Mouse (Mus musculus): ENCODE data around the gene Emp3. TPM values are rescaled to one million over a fixed set of nuclear protein-coding genes. Genes with fewer than 3 reads are reported as not detected.
"Not testable (repeated sequence)": the region's sequence is repeated elsewhere in the genome, so short reads cannot be mapped to it uniquely, and the experiment has no call there.

Emp3 gene
- polyA plus RNA-seq, 1 experiment from 2014 or later: 27.3 TPM

DNA sequence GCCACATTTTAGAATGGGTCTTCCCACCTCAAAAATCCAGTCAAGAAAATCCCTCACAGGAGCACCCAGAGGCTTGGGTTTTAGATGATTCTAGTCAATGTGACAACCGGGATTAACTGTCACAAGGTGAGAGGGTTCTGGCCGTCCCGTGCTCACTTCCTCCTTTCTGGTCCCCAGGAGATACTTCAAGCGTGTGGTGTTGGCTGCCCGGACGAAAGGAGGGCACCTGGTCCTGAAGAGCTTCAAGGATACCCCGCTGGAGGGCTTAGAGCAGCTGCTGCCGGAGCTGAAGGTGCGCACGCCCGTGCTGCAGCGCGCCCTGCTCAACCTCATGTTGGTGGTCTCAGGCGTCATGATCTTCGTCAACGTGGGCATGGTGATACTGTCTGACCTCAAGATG is 12.1 kb downstream of the Emp3 start:
- Histone ChIP-seq H3K27ac (no peak overlapping the region), H3K9ac (replicated peaks) (no peak overlapping the region), H3K4me1 (replicated peaks) (no peaks in the 10 kb centered on the region), H3K27me3 (no peaks in the 10 kb centered on the region), H3K36me3 (peaks cover 35% of the 10 kb centered on the region), H3K4me3 (replicated peaks) (no peak overlapping the region), H3K4me2 (replicated peaks) (no peak overlapping the region), H3K9me3 (no peaks in the 10 kb centered on the region)
- WGBS: 93% methylated on average over 16 of the region's 16 CpGs
- ATAC-seq: no peak

- H3K9ac ChIP-seq (replicated peaks): no peak overlapping the region
- peaks cover 30% of the 10 kb centered on the region for H3K36me3 ChIP-seq
- ATAC-seq: no peak
- H3K27me3 ChIP-seq: no peaks in the 10 kb centered on the region
- no peaks in the 10 kb centered on the region for H3K4me1 ChIP-seq (replicated peaks)
- H3K9me3 ChIP-seq: no peaks in the 10 kb centered on the region
- no peak overlapping the region for H3K27ac ChIP-seq
- no peak overlapping the region for H3K4me2 ChIP-seq (replicated peaks)
- H3K4me3 ChIP-seq (replicated peaks): no peak overlapping the region
These were observed 12.8 kb downstream of the Emp3 start for GRCm38 (mm10) chr7:45908384-45908783.

- Histone ChIP-seq H3K9me3 (no peaks in the 10 kb centered on the region), H3K4me3 (replicated peaks) (no peak overlapping the region), H3K36me3 (peaks cover 30% of the 10 kb centered on the region), H3K9ac (replicated peaks) (no peak overlapping the region), H3K4me1 (replicated peaks) (no peaks in the 10 kb centered on the region), H3K27me3 (no peaks in the 10 kb centered on the region), H3K4me2 (replicated peaks) (no peak overlapping the region), H3K27ac (no peak overlapping the region)
- WGBS: 92% methylated on average over 9 of the region's 9 CpGs
- no peak for ATAC-seq
These were observed 14.6 kb downstream of the Emp3 start for GRCm38 (mm10) chr7:45906622-45907021.

DNA sequence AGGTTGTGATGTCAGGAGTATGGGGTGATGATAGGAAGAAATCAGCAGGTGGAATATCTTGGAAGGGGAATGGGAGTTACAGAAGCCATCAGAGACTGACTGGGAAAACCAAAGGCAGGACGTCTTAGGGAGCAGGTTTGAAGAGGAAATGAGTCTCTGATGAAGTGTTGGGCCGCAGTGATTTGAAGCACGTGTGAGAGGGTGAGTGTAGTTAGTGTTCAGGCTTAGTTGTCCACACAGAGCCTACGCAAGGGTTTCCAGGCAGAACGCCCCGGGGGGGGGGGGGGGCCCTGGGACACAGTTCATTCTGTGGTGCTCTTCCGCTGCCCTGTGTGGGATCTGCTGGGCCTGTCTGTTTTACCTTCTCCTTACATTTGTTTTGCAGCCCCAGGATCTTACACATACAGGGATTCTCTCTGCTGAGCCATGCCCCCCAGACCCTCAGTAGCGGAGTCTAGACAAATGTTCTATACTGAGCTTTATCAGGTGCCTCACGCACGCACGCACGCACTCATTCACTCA is 18.7 kb downstream of the Emp3 start:
- no peak for ATAC-seq
- no peaks in the 10 kb centered on the region for H3K36me3 ChIP-seq
- no peak overlapping the region for H3K4me3 ChIP-seq (replicated peaks)
- no peak overlapping the region for H3K4me2 ChIP-seq (replicated peaks)
- no peak overlapping the region for H3K9ac ChIP-seq (replicated peaks)
- no peak overlapping the region for H3K27ac ChIP-seq
- no peaks in the 10 kb centered on the region for H3K27me3 ChIP-seq
- 86% methylated on average over 12 of the region's 12 CpGs for WGBS
- H3K4me1 ChIP-seq (replicated peaks): peaks cover 7% of the 10 kb centered on the region
- H3K9me3 ChIP-seq: no peaks in the 10 kb centered on the region

DNA sequence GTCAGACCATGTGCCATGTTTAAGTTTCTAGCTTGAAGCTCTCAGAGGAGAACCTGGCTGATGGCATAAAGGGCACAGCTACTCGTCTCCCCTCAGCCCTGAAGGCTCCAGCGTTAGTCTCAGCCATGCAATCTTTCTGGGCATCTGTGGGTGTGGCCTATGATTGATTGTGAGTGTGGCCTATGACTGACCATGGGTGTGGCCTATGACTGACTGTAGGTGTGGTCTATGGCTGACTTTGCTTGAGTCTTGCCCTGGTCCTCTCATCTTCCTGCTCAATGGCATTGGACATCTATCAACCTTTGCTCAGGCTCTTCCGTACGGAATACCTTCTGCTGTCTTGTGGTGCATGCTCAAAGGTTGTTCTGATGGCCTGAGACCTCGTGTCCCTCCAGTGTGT is 19.6 kb downstream of the Emp3 start:
- Histone ChIP-seq H3K9ac (replicated peaks) (no peak overlapping the region), H3K9me3 (no peaks in the 10 kb centered on the region), H3K4me2 (replicated peaks) (no peak overlapping the region), H3K4me3 (replicated peaks) (no peak overlapping the region), H3K27me3 (no peaks in the 10 kb centered on the region), H3K4me1 (replicated peaks) (peaks cover 13% of the 10 kb centered on the region), H3K27ac (no peak overlapping the region), H3K36me3 (no peaks in the 10 kb centered on the region)
- 53% methylated on average over 5 of the region's 5 CpGs for WGBS
- no peak for ATAC-seq

DNA sequence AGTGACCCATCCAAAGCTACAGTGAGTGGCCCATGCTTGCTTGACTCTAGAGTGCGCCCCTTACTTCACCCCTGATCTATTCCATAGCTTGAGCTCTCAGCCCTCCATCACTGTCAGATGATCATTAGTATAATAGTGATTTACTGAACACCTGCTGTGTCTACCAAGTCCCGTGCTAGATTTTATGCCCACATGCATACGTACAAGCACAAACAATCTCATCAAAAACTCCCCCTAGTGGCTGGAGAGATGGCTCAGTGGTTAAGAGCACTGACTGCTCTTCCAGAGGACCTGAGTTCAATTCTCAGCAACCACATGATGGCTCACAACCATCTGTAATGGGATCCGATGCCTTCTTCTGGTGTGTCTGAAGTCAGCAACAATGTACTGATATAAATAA is 23.1 kb downstream of the Emp3 start:
- not testable (repeated sequence) for H3K36me3 ChIP-seq; H3K9me3 ChIP-seq; H3K9ac ChIP-seq (replicated peaks); H3K4me3 ChIP-seq (replicated peaks); H3K27me3 ChIP-seq; ATAC-seq; H3K27ac ChIP-seq
- peak overlapping the region; percentile 93 for H3K4me2 ChIP-seq (replicated peaks)
- peaks cover 16% of the 10 kb centered on the region for H3K4me1 ChIP-seq (replicated peaks)
- 62% methylated on average over 4 of the region's 4 CpGs for WGBS

DNA sequence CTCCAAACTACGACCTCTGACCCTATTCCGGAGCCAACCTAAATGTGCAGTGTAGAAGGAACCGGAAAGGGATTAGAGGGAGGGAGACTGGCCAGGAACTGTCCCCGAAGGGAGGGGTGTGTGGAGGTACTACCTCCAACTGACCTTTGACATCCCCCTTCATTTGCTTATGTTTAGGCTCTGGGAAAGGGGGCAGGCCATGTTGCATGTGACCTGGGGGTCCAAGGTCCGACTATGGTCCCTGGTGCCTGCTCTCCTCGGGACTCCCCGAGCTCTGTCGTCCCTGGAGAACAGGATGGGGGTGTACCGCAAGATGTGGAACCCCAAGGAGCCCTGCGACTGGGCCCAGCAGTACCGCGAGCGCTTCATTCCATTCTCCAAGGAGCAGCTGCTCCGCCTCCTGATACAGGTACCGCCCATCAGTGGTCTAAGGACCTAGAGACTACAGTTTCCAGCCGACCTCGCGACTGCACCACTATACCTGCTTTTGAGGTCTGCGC is 23.9 kb downstream of the Emp3 start:
- no peaks in the 10 kb centered on the region for H3K9me3 ChIP-seq
- peak overlapping the region; percentile 70 for H3K27ac ChIP-seq

DNA sequence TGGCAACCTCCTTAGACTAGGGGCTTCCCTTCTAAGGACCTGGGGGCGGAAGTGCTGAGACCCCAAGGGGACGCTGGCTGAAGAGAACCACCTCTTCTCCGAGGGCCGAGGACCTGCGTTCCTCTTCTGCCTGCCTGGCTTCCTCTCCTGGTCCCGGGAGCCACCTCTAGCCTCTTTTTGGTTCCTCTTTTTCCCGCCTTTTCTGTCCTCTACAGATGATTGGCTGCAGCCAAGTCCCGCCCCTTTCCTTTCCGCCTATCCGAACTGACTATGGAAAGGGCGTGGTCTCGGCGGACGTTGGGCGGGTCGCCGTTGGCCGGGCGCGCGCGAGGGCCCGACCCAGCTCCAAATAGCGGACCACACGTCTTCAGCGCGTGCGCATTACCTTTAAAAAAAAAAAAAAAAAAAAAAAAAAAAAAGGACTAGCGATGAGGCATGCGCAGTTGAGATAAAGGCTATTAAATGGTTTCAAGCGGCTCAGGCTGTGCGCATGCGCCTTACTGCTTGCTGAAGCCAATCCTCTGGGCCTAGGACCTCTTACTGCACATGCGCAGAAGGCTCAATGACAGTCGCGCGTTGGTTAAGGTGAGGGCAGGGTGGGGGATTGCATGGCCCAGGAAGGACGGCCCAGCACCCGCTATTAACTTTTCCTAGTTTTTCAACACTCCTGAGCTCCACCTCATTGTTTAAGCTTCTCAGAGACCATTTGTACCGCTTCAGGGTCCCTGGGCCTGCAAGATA is 24.5 kb downstream of the Emp3 start, which contains the start of the genes Syngr4 and Tmem143:
Gene Syngr4 (minus strand): TSS at position 198 of the 741 bp plus-strand sequence.
Gene Tmem143 (plus strand): TSS at position 425 of the 741 bp plus-strand sequence.
- Histone ChIP-seq H3K9me3 (no peaks in the 10 kb centered on the region), H3K4me2 (replicated peaks) (peak within 1 kb of the TSS; percentile 93), H3K4me3 (replicated peaks) (peak within 1 kb of the TSS; percentile 55), H3K4me1 (replicated peaks) (peaks cover 16% of the 10 kb centered on the region), H3K27ac (peak within 1 kb of the TSS; percentile 70), H3K9ac (replicated peaks) (peak within 1 kb of the TSS; percentile 65), H3K27me3 (0 out of 2 replicates have a peak, but pooled peaks cover 2% of the 10 kb centered on the region), H3K36me3 (no peaks in the 10 kb centered on the region)
- under 1% methylated on average over 40 of the region's 40 CpGs for WGBS
- peak; percentile 91 for ATAC-seq

More for the DNA sequence above, 23.9 kb downstream of the Emp3 start:
- Histone ChIP-seq H3K27me3 (0 out of 2 replicates have a peak, but pooled peaks cover 2% of the 10 kb centered on the region), H3K4me2 (replicated peaks) (peak overlapping the region; percentile 93), H3K4me1 (replicated peaks) (peaks cover 16% of the 10 kb centered on the region), H3K9ac (replicated peaks) (peak overlapping the region; percentile 65), H3K4me3 (replicated peaks) (peak overlapping the region; percentile 55), H3K36me3 (no peaks in the 10 kb centered on the region)
- ATAC-seq: peak; percentile 55
- WGBS: 2% methylated on average over 19 of the region's 19 CpGs

DNA sequence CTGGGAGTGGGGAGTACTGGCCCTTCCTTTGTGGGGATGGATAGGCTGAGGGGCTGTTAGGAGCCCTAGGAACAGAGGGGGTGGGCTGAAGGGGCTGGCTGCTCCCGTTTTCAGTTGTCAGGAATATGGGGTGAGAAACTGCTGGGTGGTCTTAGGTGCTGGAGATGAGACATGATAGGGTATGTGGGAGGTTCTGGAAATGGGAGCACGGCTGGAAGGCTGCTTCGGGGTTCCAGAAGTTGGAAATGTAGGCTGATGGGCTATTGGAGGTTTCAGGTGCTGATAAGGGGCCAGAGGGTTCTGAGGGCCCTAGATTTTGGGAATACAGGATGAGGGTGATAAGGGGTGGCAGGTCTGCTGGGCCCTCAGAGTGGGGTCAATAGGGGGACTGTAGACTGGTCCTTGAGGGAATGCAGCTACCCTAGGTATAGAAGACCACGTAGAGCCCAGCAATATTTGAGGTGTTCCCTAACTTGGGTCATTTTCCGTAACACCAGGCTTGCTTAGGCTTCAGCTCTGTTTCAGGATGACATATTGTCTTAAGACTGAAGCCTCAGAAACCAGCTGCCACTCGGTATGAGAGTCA is 25.2 kb downstream of the Emp3 start:
- H3K4me2 ChIP-seq (replicated peaks): peak overlapping the region; percentile 48
- WGBS: 76% methylated on average over 6 of the region's 6 CpGs
- peak; percentile 63 for ATAC-seq

GRCm38 (mm10) chr7:45892651-45893050 is 28.6 kb downstream of the Emp3 start:
- Histone ChIP-seq H3K9me3 (no peaks in the 10 kb centered on the region), H3K27me3 (0 out of 2 replicates have a peak, but pooled peaks cover 2% of the 10 kb centered on the region), H3K27ac (no peak overlapping the region), H3K36me3 (no peaks in the 10 kb centered on the region), H3K9ac (replicated peaks) (no peak overlapping the region), H3K4me3 (replicated peaks) (no peak overlapping the region), H3K4me1 (replicated peaks) (peaks cover 10% of the 10 kb centered on the region), H3K4me2 (replicated peaks) (no peak overlapping the region)
- WGBS: 85% methylated on average over 2 of the region's 2 CpGs
- no peak for ATAC-seq

More for the DNA sequence above, 25.2 kb downstream of the Emp3 start:
- H3K4me3 ChIP-seq (replicated peaks): peak overlapping the region; percentile 55
- H3K27ac ChIP-seq: no peak overlapping the region
- H3K9me3 ChIP-seq: no peaks in the 10 kb centered on the region
- peaks cover 16% of the 10 kb centered on the region for H3K4me1 ChIP-seq (replicated peaks)
- no peak overlapping the region for H3K9ac ChIP-seq (replicated peaks)
- no peaks in the 10 kb centered on the region for H3K36me3 ChIP-seq
- H3K27me3 ChIP-seq: 0 out of 2 replicates have a peak, but pooled peaks cover 2% of the 10 kb centered on the region

- H3K4me1 ChIP-seq (replicated peaks): no peaks in the 10 kb centered on the region
- 63% methylated on average over 3 of the region's 3 CpGs for WGBS
- H3K4me3 ChIP-seq (replicated peaks): no peak overlapping the region
- H3K27me3 ChIP-seq: no peaks in the 10 kb centered on the region
- no peaks in the 10 kb centered on the region for H3K9me3 ChIP-seq
- no peak for ATAC-seq
- H3K27ac ChIP-seq: no peak overlapping the region
- H3K4me2 ChIP-seq (replicated peaks): no peak overlapping the region
- peaks cover 37% of the 10 kb centered on the region for H3K36me3 ChIP-seq
- H3K9ac ChIP-seq (replicated peaks): no peak overlapping the region
These were observed 34.0 kb downstream of the Emp3 start for GRCm38 (mm10) chr7:45887246-45887645.

- Histone ChIP-seq H3K9me3 (no peaks in the 10 kb centered on the region), H3K4me2 (replicated peaks) (no peak overlapping the region), H3K4me1 (replicated peaks) (no peaks in the 10 kb centered on the region), H3K4me3 (replicated peaks) (no peak overlapping the region), H3K9ac (replicated peaks) (no peak overlapping the region), H3K27ac (no peak overlapping the region), H3K36me3 (peaks cover 95% of the 10 kb centered on the region), H3K27me3 (no peaks in the 10 kb centered on the region)
- ATAC-seq: no peak
- WGBS: 90% methylated on average over 2 of the region's 2 CpGs
These were observed 40.2 kb downstream of the Emp3 start for GRCm38 (mm10) chr7:45881011-45881410.

All from midbrain, embryonic 13.5 days (tissue).